Mouse (Mus musculus) hindbrain, embryonic 11.5 days (tissue): Measurements from ENCODE around the gene Neurl4. TPM values are rescaled to one million over a fixed set of nuclear protein-coding genes. Genes with fewer than 3 reads are reported as not detected.
A peak's percentile ranks its signal among the peaks of the same experiment; 100 is the strongest.

ENCODE experiments used
- ATAC-seq: fragments of 200-750 bp; cut with Nextera tagmentation; 2 replicates; pipeline ENCODE4 v1.8.0; 2017; ENCODE audit warnings: mild to moderate bottlenecking, moderate TSS enrichment, moderate library complexity; ENCODE audit not compliant: low FRiP score
- DNase-seq: peaks from one replicate; pipeline ENCODE4 v3.0.0-alpha.2; 2015; ENCODE audit warnings: low spot score
- H3K27ac ChIP-seq: fragments of 300-500 bp; sonication (generic); 2 replicates; pipeline ENCODE4 v1.5.1; 2014; ENCODE audit warnings: mild to moderate bottlenecking, low read depth, low read length
- H3K27me3 ChIP-seq: fragments of 300-500 bp; sonication (generic); 2 replicates; pipeline ENCODE4 v1.6.1; 2014; ENCODE audit warnings: mild to moderate bottlenecking, low read length, moderate library complexity, mixed read lengths; ENCODE audit not compliant: control insufficient read depth, insufficient read depth
- H3K36me3 ChIP-seq: fragments of 300-500 bp; sonication (generic); 2 replicates; pipeline ENCODE4 v1.6.1; 2014; ENCODE audit warnings: mild to moderate bottlenecking, low read length, moderate library complexity, mixed read lengths; ENCODE audit not compliant: control insufficient read depth, insufficient read depth
- H3K4me1 ChIP-seq: fragments of 300-500 bp; sonication (generic); replicated peaks from 2 replicates; pipeline ENCODE4 v1.6.1; 2014; ENCODE audit warnings: low read length, mixed read lengths; ENCODE audit not compliant: control insufficient read depth, insufficient read depth
- H3K4me2 ChIP-seq: fragments of 300-500 bp; sonication (generic); replicated peaks from 2 replicates; pipeline ENCODE4 v1.6.1; 2014; ENCODE audit warnings: mild to moderate bottlenecking, low read depth, low read length
- H3K4me3 ChIP-seq: fragments of 300-500 bp; sonication (generic); 2 replicates; pipeline ENCODE4 v1.5.1; 2014; ENCODE audit warnings: low read depth, low read length
- H3K9ac ChIP-seq: fragments of 300-500 bp; sonication (generic); 2 replicates; pipeline ENCODE4 v1.6.1; 2014; ENCODE audit warnings: low read depth, low read length
- H3K9me3 ChIP-seq: fragments of 300-500 bp; sonication (generic); 2 replicates; pipeline ENCODE4 v1.6.1; 2016; ENCODE audit warnings: low read length; ENCODE audit not compliant: control insufficient read depth
- WGBS: fragments of 180-500 bp; shearing (Covaris S2); extraction: QIAGEN DNeasy Blood & Tissue Kit; methylation state at CpG from one replicate; pipeline ENCODE4 v1.1.7; 2014; 5-methylcytosine and 5-hydroxymethylcytosine counted together
- polyA plus RNA-seq: library from polyadenylated mRNA; unstranded; fragments of >200 nt; fragmentation: Nextera tagmentation; extraction: Ambion mirVana; gene quantifications from 2 replicates; pipeline ENCODE4 v1.2.1, GENCODE M21; 2014

Neurl4 gene
- polyA plus RNA-seq, 1 experiment from 2014 or later: 20.6 TPM

- ATAC-seq (no peak), DNase-seq (no peak)
- no peaks in the 10 kb centered on the region for H3K36me3 ChIP-seq
- peaks cover 16% of the 10 kb centered on the region for H3K27me3 ChIP-seq
- no peak overlapping the region for H3K27ac ChIP-seq
- WGBS: 80% methylated on average over 8 of the region's 8 CpGs
- no peaks in the 10 kb centered on the region for H3K9me3 ChIP-seq
- H3K4me3 ChIP-seq: no peak overlapping the region
- H3K4me1 ChIP-seq: peaks cover 5% of the 10 kb centered on the region
- no peak overlapping the region for H3K4me2 ChIP-seq
- no peak overlapping the region for H3K9ac ChIP-seq
Measured at GRCm38 (mm10) chr11:69931769-69932168, 30.9 kb downstream of the Neurl4 start.

DNA sequence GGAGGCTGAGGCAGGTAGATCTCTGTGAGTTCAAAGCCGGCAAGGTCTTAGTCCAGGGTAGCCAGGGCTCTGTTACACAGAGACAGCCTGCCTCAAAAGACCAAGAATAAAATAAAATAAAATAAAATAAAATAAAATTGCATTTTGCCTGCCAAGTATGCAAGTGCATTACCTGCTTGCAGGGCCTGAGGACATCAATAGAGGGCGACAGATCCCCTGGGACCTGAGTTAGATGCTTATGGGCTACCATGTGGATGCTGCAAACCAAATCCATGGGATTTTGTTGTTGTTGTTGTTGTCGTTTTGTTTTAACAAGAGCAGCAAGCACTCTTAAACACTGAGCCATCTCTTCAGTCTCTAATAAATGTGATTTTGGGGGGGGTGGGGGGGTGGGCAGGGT is 31.4 kb downstream of the Neurl4 start:
- Histone ChIP-seq H3K9me3 (no peaks in the 10 kb centered on the region), H3K4me3 (no peak overlapping the region), H3K9ac (no peak overlapping the region), H3K27ac (no peak overlapping the region), H3K27me3 (peaks cover 21% of the 10 kb centered on the region), H3K4me2 (no peak overlapping the region), H3K4me1 (peaks cover 5% of the 10 kb centered on the region), H3K36me3 (no peaks in the 10 kb centered on the region)
- no peak for DNase-seq
- WGBS: 37% methylated on average over 3 of the region's 3 CpGs
- ATAC-seq: no peak

DNA sequence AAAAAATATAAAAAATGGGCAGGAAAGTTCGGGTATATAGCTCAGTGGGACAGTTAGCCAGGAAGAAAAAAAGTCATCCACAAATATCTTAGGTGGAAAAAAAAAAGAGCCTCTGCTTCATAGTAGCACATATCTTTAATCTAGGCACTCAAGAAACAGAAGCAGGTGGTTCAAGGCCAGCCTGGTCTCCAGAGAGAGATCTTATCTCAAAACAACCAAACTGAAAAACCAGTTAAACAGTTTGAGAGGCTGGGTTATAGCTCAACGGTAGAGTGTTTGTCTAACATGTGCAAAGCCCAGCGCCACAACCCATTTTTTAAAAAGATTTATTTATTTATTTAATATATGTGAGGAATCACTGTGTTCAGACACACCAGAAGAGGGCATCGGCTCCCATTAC is 32.2 kb downstream of the Neurl4 start:
- Histone ChIP-seq H3K9me3 (no peaks in the 10 kb centered on the region), H3K4me3 (no peak overlapping the region), H3K36me3 (no peaks in the 10 kb centered on the region), H3K4me1 (peaks cover 5% of the 10 kb centered on the region), H3K9ac (no peak overlapping the region), H3K27me3 (peaks cover 29% of the 10 kb centered on the region), H3K27ac (no peak overlapping the region), H3K4me2 (no peak overlapping the region)
- 76% methylated on average over 4 of the region's 4 CpGs for WGBS
- ATAC-seq (no peak), DNase-seq (no peak)

GRCm38 (mm10) chr11:69934169-69934568 is 33.3 kb downstream of the Neurl4 start:
- Histone ChIP-seq H3K27me3 (peaks cover 35% of the 10 kb centered on the region), H3K4me3 (peak overlapping the region; percentile 10), H3K27ac (no peak overlapping the region), H3K9me3 (no peaks in the 10 kb centered on the region), H3K4me1 (peaks cover 5% of the 10 kb centered on the region), H3K36me3 (no peaks in the 10 kb centered on the region), H3K9ac (no peak overlapping the region), H3K4me2 (peak overlapping the region; percentile 30)
- no peak for ATAC-seq
- WGBS: under 1% methylated on average over 18 of the region's 18 CpGs
- peak; percentile 97 for DNase-seq

- H3K4me1 ChIP-seq: peaks cover 5% of the 10 kb centered on the region
- H3K27ac ChIP-seq: no peak overlapping the region
- H3K36me3 ChIP-seq: no peaks in the 10 kb centered on the region
- H3K9me3 ChIP-seq: no peaks in the 10 kb centered on the region
- DNase-seq (no peak), ATAC-seq (no peak)
- no peak overlapping the region for H3K4me3 ChIP-seq
- H3K4me2 ChIP-seq: no peak overlapping the region
- H3K27me3 ChIP-seq: peaks cover 35% of the 10 kb centered on the region
- 17% methylated on average over 6 of the region's 6 CpGs for WGBS
- H3K9ac ChIP-seq: no peak overlapping the region
Measured at GRCm38 (mm10) chr11:69934681-69935080, 33.8 kb downstream of the Neurl4 start.

DNA sequence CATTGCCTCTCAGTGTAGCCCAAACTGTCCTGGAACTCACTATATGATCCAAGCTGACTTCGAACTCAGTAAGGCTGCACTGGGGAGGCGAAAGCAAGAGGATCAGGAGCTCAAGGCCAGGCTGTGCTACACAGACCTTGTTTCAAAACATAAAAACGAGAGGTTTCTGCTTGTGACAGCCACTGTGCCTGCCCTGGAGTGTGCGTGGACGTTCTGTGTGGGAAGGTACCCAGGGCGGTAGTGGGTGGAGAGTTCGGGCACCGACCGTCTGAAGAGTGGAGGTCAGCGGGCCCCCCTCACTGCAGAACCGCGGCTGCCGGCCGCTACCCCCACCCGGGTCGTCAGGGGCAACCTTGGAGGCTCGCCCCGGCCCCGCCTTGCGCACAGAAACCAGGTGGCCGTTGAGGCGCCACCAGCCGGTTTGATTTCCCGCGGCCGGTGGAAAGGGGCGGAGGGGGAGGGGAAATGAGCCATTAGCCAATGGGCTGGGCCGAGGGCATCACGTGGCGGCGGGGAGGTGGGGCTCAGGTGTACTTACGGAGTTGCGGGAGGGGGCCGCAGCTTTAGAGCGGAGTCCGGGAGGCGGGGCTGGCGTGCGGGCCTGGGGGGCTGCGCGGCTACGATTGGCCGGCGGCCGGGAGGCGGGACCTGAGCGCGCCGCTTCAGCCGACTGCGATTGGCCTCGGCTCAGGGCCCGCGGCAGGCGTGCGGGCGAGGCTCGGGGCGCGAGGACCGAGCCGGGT is 34.4 kb downstream of the Neurl4 start, which contains the start of gene Ybx2:
TSS of gene Ybx2 (plus strand) at position 660 of the 743 bp plus-strand sequence.
- peak within 1 kb of the TSS; percentile 99 for H3K4me2 ChIP-seq
- peak within 1 kb of the TSS; percentile 56 for H3K4me3 ChIP-seq
- H3K9me3 ChIP-seq: no peaks in the 10 kb centered on the region
- peaks cover 35% of the 10 kb centered on the region for H3K27me3 ChIP-seq
- H3K36me3 ChIP-seq: no peaks in the 10 kb centered on the region
- DNase-seq (peak; percentile 90), ATAC-seq (peak; percentile 94)
- 2% methylated on average over 49 of the region's 62 CpGs for WGBS
- peaks cover 5% of the 10 kb centered on the region for H3K4me1 ChIP-seq
- no peak within 1 kb of the TSS for H3K27ac ChIP-seq
- peak within 1 kb of the TSS; percentile 47 for H3K9ac ChIP-seq

DNA sequence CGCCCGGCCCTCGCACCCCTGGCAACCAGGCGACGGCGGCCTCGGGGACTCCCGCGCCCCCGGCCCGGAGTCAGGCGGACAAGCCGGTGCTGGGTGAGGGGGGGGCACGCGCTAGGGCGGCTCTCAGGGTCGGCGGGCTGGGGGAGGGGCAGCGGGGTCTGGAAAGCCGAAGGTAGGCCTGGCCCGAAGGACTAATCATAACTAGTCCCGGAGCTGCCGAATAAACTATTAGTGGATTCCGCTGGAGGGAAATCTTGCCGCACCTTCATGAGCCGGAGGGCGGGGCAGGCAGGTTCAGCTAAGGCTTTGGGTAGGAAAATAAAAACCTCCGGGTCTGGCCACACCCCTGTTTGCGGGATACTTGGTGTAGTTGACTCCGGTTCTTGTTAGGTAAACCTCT is 35.3 kb downstream of the Neurl4 start:
- Histone ChIP-seq H3K9me3 (no peaks in the 10 kb centered on the region), H3K27me3 (peaks cover 35% of the 10 kb centered on the region), H3K36me3 (no peaks in the 10 kb centered on the region), H3K4me2 (peak overlapping the region; percentile 99), H3K9ac (peak overlapping the region; percentile 47), H3K4me1 (peaks cover 5% of the 10 kb centered on the region), H3K27ac (no peak overlapping the region), H3K4me3 (peak overlapping the region; percentile 56)
- DNase-seq (no peak), ATAC-seq (0 out of 2 replicates have a peak, but pooled peaks have one; percentile 28)
- WGBS: 2% methylated on average over 24 of the region's 30 CpGs

DNA sequence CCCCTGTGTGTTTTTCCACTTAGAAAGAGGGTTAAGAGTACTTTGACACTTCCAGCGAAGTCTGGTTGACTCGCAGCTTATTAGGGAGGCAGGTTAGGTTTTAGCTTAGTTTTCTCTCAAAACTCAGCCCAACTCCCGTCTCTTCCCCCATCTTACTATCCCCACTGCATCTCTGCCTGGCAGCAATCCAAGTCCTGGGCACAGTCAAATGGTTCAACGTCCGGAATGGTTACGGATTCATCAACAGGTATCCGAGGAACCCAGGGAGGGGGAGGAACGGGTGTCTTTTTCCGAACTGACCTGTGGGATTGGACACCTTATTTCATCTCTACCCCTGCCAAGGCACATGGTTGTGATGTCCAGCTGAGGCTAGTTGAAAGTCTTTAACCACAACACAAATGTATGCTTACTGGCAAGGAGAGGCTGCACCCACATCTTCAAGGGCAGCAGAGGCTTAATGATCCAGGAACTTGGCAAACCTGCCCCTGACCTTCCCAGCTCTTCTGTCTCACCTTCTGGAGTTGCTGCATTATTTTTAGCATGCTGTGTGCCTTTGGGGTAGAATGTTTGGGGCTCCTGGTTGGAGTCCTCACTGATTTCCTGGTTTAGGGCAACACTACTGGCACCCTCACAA is 36.0 kb downstream of the Neurl4 start:
- Histone ChIP-seq H3K4me1 (peaks cover 5% of the 10 kb centered on the region), H3K9me3 (no peaks in the 10 kb centered on the region), H3K36me3 (no peaks in the 10 kb centered on the region), H3K4me2 (peak overlapping the region; percentile 99; the same call in 1 of the 2 replicates), H3K4me3 (peak overlapping the region; percentile 56; the same call in 1 of the 2 replicates), H3K9ac (peak overlapping the region; percentile 47), H3K27ac (no peak overlapping the region), H3K27me3 (peaks cover 35% of the 10 kb centered on the region)
- WGBS: 44% methylated on average over 9 of the region's 9 CpGs
- ATAC-seq: no peak
- DNase-seq: no peak
